Mouse (Mus musculus): Measurements from ENCODE around the gene Tnfsf13.
"Not testable (repeated sequence)": the region's sequence is repeated elsewhere in the genome, so short reads cannot be mapped to it uniquely, and the experiment has no call there.

GRCm38 (mm10) chr11:69731408-69731807 lies 45.8 kb upstream of the Tnfsf13 start:
- not testable (repeated sequence) for TF ChIP-seq CTCF (IDR thresholded peaks at IDR 0.05; ENCODE audit: low read depth, low read length); POLR2A (IDR thresholded peaks at IDR 0.05; ENCODE audit: borderline replicate concordance, low read depth, low read length)

Measured in bone marrow macrophage, adult 2 months (primary cell).